Mouse (Mus musculus): ENCODE measurements around the gene Wdr13.
A peak's percentile ranks its signal among the peaks of the same experiment; 100 is the strongest.

Gene Wdr13

DNA sequence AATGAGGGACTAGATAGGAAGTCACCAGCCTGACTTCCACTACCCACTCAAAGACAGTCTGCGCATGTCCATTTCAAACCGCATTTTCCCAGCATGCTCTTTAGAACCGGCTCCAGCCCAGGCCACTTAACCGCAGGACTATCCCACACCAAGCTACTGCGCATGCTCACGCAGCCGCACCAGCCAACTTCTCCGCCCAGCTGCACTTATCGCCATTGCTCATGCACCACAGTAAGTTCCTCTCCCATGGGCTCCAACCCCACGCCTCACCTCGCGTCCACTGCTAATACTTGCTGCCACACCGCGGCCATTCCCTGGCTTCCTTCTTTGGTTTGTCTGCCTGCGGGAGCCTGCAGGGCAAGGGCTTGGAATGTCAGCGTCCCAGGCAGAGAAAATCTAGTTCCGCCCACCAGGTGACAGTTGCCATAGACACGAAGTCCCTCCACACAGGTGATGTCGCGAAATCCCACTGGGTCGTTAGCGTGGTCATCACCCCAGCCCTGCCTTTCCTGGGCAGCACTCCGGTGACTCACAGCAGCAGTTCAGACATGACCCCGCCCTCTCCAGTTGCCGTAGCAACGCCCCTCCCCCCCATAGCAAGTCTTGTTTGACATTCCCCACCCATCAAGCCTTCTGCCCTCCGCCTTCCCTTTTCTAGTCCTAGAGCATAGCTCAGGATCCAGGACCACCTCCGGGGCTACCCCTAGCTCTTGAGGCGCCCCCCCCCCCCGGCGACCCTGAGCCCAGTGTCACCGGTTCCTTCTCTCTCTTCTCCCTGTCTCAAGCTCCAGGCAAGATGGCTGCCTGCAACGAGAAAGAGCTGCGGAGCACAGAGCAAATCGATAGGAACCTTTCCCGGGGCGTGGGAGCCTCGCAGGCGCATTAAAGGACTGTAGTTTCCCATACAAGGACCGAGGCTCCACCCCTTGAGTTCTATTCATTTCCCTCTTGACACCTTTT is at the start of gene Wdr13:
Gene Wdr13 (minus strand): TSS at position 876 of the 960 bp plus-strand sequence.
- DNase-seq: peak; percentile 92 to 95

DNA sequence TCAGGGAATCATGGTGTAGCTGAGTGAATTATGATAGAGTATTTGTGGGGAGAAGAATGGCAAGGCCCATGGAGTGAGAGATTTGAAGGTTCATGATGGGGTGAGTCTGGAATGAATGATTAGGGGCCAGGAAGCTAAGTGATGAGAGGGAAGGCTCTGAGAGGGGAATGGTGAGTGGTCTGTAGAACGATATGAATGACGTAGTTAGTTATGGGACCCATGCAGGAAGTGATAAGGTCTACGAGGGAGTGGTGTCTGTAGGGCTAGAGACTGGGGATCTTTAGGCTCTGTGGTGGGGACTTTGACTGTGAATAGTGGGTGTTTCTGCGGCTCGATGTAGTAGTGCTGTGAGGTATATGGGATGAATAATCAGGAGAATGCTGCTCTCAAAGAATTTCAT is 47.0 kb upstream of the Wdr13 start:
- no peak for DNase-seq

DNA sequence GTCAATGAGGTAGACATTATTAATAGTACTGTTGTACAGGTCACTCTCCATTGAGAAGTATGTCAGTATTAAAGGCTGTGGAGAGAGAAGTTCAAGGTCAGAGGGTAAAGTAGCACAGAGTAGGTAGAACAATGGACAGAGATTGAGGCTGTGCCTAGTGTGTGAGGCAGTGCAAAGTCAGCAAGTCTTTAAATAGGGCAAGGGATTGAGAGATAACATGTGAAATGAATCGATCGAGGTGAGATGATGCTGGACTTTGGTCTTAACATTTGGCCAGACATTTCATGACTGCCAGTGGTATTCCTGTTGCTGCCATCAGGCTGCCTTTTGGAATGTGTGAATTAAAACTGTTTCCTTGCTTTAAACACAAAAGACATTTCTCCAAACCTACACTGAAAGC is 46.2 kb upstream of the Wdr13 start:
- DNase-seq: no peak

DNA sequence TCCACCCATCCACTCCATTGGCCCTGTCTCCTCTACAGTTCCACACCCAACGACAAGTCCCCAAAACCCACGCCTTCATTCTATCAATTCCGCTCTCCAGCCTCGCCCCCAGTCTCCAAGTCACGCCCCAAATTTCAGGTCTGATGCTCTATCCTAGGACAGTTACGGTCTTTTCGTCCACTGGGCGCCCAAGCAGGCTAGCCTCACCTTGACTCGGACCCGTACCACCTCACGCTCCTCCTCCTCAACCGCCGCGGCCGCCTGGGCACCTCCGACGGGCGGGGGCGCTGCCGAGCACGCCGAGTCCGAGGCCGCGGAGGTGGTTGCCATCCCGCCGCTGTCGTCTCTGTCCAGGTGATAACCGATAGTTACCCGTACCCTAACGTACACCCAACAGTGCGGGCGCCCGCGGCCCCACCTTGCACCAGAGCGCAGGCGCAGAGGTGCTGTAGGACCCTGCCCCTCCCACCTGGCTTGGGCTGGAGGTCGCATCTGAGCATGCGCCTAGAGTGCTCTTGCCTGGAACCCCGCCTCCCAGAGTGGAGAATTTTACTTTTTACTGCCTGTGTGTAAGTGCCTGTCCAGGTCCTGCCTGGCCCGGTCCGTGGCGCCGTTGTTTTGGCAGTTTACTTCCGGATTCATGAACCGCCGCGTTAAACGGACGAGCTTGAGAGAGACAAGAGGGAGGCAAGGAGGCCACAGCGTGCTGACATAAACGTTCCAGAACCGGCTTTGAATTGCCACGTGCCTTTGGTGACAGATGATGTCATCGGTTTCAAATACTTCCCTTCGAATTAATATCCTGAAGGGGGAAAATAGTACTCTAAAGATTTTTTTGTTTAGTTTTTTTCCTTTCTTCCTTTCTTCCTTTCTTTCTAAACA is 43.1 kb upstream of the Wdr13 start, which contains the start of gene Tbc1d25:
Gene Tbc1d25 (minus strand): TSS at position 678 of the 882 bp plus-strand sequence.
- DNase-seq: peak; percentile 91 to 94

DNA sequence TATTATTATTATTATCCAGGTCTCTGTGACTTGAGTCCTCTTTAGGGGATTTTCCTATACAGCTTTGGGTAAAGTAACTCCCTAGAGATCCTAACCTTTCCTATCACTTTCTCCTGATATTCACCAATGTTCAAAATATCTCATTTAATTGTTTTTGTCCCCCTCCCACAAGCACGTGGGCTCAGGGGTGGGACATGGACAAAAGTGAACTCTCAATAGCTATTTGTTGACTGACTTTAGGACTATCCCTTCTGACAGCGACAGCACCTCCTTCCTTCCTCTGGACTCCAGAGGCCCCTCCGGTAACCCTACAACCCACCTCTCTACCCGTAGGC is 42.4 kb upstream of the Wdr13 start:
- no peak for DNase-seq

DNA sequence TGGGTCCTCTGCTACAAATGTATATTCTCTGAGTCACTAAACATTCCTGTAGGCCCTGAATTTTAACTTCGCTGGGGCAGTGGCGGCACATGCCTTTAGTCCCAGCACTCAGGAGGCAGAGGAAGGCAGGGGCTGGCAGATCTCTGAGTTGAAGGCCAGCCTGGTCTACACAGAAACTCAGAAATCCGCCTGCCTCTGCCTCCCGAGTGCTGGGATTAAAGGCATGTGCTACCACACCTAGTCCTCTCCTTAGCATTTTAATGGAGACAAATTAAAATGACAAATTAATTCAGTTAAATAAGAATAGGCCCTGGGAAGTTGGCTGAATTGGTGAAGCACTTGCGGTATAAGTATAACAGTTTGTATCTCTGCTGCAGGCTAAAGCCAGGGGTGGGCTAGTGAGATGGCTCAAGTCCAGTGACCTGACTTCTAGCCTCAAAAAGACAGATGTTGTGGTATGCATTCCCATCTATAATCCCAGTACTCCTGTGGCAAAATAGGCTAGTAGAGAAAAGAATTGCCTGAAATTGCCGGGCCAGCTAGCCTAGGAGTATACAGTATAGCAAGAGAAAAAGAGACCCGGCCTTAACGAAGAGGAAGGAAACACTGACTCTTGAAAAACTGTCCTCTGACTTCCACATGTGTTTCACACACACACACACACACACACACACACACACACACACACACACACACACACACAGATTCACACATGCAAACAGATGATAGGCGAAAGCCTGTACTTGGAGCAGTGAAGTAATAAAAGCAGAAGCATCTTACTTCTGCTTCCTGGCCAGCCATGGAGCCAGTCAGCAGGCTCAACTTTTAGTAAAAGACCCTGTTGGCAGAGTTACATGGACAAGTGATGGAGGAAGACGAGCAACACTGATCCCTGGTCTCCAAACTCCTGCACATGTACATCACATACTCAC is 35.3 kb upstream of the Wdr13 start:
- no peak for DNase-seq

DNA sequence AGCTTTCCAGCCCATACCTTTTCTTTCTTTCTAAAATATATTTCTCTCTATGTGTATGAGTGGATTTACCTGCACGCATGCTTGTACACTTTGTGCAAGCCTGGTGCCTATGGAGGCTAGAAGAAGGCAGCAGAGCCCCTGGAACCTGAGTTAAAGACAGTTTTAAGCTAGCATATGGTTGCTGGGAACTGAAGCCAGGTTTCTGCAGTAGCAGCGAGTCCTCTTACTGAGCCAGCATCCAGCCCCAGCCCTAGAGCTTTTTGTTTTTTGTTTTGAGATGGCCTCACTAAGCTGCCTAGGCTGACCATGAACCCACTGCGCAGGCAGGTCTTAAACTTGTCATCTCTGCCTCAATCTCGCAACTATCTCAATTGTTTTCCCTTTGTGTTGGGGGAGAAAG is 31.8 kb upstream of the Wdr13 start:
- no peak for DNase-seq

DNA sequence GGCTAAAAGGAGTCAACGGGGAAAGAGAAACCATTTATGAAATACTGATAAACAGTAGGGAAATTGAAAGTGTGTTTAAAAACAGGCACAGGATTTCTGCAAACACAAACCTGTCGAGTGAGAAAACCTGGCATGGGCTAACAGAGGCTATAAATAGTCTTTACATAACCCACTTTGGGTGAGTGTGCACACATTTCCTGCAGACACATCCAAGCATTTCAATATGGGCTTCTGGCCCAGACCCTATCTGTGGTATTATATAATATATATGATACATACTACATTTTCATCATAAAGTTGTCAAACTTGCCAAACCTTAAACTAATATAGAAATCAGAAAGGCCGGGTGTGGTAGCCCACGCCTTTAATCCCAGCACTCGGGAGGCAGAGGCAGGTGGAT is 30.4 kb upstream of the Wdr13 start:
- no peak for DNase-seq

DNA sequence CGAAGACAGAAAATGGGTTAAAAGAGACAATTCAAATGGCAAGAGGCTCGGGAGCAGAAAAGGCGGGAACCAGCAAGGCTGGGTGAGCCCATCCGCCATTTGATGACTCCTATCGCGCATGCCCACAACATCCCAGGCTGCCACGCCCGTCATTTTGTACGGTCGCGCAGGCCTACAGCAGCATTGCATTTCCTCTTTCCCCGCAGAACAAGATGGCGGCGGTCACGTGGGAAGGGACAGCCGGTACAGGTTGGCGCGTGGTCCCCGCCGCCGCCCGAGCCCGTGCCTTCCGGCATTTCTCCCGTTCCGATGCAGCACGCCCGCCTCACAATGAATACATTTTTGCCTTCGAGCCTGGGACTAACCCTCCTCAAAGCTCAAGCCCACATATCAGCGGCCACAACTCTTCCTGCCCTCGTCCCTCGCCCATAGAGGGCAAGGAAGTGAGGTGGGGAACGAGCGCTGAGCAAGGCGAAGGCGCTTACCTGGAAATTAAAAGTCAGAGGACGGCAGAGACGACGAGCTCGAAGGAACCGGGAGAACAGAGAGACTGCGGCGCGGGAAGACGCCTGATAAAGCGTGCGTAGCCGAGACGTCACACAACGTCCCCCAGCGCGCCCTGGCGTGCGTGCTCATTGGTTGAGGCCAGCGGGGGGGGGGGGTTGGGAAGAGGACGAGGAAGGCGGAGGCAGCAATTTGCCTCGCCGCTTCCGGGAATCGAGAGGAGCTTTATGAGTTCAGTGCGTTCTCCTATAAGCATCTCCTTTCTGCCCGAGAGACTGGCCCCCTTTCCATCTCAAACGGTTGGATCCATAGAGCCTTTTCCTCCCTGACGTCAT is 12.7 kb upstream of the Wdr13 start, which contains the start of gene Rbm3:
Gene Rbm3 (minus strand): TSS at position 728 of the 839 bp plus-strand sequence.
- peak; percentile 89 to 94 for DNase-seq

DNA sequence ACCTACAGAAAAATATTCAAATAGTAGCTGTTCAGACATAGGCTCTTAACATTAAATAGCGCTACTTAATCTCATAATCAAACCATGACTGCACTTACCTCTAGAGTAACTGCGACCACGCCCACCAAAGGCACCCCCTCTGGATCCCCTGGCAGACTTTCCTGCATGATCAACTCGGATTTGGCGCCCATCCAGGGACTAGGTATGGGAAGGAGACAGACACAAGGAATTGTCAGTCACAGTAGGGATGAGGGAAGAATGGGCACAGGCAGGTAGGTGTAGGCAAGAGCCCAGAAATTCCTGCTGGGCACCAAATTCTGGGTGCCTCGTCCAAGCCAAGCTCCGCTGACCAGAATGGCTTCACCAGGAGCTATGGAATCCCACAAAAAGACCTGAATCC is 11.1 kb upstream of the Wdr13 start:
- peak; percentile 28 to 38 for DNase-seq

DNA sequence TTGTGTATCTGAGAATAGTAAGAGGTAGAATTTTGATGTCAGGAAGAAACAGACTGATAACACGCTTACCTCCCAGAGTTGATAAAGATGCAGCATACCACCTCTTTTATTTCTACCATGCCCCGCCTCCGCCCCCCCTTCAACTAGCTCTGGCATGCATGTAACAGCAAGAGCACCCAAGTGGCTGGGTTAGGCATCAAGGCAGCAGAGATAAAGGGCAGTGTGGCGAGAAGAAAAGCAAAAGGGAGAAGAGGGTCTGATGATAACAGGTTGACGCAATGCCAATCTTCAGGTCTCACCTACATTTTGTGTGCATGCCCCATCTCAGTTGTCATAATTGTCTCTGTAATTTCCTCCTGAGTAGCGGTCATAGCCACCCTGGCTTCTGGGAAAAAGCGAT is 10.3 kb upstream of the Wdr13 start:
- DNase-seq: no peak

DNA sequence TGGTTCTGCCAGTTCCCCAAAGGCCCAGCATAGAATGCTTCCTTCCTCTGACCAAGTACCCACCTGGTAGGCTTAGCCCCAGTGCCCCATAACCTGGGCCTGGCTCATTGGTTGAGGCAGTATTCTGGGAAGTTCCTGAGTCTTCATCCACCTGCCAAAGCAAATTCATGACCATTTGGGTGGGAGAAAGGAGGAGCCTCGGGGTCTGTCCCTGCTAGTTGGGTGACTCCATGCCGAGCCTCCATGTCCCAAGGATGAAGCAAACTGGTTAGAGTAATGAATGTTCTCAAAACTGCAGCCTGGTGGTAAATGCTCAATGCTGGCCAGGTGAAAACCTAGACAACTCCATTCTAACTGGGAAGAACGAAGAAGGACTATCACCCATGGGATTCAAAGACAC is 8.4 kb upstream of the Wdr13 start:
- no peak for DNase-seq

DNA sequence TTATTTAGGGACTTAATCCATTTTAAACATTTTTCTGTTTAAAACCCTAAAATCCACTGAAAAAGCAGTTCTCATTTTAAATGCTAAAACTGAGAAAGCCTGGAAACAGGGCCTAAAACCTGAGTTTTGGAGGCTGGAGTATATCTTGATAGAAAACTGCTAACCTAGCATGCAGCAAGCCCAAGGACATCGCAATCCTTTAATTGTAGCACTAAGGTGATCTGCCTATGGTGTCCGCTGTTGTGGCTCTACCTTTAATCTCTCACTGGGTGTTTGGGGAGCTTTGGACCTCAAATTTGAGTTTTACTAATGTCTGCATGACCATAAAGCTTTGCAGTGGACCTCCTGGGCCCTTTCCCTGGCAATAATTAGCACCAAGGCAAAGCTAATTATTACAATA is 7.8 kb upstream of the Wdr13 start:
- no peak for DNase-seq

DNA sequence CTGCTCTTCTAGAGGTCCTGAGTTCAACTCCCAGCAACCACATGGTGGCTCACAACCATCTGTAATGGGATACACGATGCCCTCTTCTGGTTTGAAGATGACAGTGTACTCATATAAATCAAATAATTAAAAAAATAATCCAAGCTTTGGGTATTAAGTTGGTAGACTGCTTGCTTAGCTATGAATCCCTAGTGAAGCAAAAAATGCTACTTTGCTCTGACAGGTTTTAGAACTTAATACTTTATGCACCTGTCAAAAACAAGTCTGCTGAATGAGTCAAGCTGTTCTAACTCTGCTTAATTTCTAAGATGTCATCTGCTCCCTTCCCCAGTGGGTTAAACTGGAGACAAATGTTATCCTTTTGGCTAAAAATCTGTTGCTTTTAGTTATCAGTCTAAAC is 6.8 kb upstream of the Wdr13 start:
- DNase-seq: no peak

DNA sequence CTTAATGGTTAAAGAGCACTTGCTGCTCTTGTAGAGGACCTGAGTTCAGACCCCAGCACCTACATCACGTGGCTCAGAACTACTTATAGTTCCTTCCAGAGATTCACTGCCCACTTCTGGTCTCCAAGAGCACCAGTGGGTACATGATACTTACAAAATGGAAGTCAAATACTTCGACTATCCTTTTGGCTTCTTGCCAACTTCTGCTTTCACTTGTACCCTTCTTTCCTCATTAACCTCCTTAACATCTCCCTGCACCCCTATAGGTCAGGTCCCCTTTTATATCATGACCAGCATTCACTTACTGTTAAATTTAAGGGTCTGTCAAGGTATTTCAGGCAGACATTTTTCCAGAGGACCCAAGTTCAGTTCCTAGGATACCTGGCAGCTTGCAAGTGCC is 3.2 kb upstream of the Wdr13 start:
- no peak for DNase-seq

DNA sequence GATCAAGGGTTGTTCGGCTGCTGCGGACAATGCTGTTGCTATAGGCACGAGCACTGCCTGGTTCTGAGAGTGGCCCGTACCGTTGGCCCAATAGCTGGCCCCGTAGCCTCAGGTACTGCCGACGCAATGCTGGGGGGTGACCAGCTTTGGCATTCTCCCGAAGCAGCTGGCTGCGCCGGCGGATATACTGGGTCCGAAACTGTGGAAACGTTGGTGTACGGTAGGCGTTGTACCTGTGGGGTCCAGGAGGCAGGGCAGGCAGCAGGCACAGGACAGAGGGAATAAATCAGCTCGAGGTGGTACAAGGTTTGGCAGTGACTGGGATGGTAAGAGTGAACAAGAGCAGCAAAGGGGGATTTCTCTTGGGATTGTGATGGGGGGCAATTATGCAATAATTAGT is 1.3 kb downstream of the Wdr13 start:
- peak in 1 of 2 experiments; percentile 31 for DNase-seq

DNA sequence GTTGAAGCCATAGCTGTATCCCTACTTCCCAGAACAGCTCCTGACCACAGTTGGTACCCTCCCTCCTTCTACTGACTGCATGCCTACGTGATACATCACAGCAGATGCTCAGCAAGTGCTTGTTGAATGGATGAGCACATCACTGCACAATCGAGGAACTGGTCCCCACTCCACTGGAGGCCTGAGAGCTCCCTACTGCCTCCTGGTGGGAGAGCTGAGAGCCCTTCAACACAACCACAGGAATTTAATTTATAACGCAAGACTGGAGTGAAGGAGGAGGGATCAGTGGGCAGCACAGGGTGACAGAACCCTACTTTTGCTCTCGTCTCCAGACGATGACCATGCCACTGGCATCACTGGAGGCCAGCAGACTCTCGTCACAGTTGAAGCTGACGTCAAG is 7.5 kb downstream of the Wdr13 start:
- DNase-seq: no peak

DNA sequence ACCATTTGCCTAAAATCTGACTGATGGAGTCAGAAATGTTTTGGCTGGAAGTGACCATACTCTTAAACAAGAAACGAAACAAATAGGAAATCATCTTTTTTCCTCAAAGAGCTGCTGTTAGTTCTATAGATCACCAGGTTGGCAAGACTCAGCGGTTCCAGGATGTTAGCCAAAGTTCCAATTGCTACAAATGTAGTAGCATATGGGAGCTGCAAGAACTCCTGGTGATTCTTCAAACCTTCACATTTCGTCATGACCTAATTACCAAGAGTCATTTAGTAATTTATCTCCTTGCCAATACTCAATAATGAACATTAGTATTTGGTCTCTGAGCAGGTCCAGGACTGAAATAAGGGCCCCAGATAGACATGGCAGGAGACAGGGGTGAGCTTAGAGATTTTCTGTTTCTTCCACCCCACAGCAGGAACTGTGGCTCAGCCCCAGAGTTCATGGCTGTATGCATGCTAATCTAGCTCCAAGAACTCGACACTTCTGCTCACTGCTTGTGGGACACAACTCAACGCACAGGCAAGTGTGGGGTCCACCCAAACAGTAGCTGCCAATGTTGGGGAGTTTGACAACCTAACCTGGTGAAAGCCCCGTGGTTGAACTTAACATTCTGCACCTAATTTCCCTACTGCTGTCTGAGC is 8.7 kb downstream of the Wdr13 start:
- no peak for DNase-seq

DNA sequence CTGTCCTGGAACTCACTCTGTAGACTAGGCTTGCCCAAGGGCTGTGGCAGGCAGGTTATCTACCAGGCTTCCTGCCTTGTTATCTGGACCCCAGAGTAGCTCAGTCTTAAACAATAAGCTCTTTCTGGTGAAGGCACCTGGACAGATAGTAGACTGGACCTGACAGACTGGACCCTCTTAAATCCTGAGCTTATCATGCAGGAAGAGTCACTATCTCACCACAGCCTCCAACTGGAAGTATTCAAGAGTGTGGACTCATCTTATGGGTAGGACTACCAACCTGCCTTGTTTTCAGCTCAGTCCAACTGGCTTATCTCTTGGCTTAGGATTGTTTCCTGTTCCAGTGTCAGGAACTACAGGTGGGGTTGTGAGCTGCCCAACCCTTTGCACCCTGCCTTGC is 15.4 kb downstream of the Wdr13 start:
- no peak for DNase-seq

DNA sequence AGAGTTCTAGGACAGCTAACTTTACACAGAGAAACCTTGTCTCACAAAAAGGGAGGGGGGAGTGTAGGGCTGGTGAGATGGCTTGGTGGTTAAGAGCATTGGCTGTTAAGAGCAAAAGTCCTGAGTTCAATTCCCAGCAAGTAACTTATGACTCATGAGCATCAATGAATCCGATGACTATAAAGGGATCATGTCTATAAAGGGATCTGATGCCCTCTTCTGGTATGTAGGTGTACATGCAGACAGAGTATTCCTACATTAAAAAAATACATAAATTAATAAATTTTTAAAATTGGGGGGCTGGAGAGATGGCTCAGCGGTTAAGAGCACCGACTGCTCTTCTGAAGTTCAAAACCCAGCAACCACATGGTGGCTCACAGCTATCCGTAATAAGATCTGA is 17.4 kb downstream of the Wdr13 start:
- DNase-seq: no peak

DNA sequence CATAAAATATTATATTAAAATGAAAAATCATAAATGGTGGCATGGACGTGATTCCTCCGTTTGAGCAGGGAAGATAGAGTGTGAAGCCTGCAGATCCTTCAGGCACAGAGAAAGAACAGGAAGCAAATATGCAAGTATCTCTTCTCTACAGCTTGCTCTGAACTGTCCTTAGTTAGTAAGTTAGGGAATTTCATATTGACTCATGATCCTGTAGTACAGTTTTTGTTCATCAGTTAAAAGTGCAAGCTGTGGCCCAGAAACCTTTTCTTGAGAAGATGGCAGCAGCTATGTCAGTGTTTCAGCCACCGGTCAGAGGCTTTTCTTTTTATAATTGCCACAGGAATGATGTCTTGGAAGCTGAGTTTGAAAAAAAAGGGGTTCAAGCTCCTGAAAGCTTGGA is 27.7 kb downstream of the Wdr13 start:
- DNase-seq: no peak
